Mouse (Mus musculus) lung, postnatal 0 days (tissue): ENCODE measurements around the gene Olfr1444.

Experiments used
- CTCF ChIP-seq: IDR thresholded peaks from 2 replicates; pipeline ENCODE4 v1.5.1; 2016; ENCODE audit warnings: antibody characterized with exemption, mild to moderate bottlenecking
- EP300 ChIP-seq: IDR thresholded peaks from 2 replicates; pipeline ENCODE4 v1.6.1; 2016; ENCODE audit warnings: antibody characterized with exemption, mild to moderate bottlenecking, control low read depth

DNA sequence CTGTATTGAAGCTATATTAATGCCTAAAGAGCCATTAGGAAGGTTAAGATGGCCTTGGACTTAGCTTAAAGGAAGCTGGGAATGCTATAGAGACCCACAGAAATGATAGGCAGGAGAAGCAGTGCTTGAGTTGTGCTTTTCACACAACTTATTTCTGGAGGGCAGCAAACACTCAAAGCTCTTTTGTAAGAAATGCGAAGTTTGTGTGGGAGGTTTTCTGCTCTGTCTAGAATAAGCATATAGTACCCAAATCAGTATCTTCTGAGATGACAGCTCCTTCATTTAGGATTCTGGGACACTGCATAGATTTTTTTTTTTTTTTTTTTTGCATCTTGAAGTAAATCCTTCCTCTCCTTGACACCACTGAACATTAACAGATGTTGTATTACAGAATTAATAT, 18.6 kb upstream of the Olfr1444 start:
- no peak for TF ChIP-seq CTCF
- TF ChIP-seq EP300: no peak
